Mouse (Mus musculus): Measurements from ENCODE around the gene Abl1.

Abl1 gene

DNA sequence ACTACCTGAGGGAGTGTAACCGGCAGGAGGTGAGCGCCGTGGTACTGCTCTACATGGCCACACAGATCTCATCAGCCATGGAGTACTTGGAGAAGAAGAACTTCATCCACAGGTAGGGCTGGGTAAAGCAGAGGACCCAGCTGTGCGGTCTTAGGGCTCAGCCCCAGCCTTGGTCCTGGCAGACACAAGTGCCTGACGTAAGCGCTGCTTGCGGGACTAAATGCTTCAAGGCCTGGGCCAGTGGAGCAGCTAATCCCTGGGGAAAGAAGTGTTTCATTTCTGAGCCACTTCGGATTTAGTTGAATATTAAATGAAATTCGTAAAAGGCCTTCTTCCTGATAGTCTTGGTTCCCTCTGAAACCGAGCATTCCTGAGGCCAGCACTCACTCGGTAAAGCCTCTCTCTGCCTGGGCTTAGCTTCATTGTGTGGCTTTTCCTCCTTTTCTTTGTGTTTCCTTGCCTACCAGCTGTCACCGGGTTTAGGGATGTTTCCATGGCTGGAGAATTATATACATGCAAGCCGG is 102.6 kb downstream of the Abl1 start:
- DNase-seq = no peak

DNA sequence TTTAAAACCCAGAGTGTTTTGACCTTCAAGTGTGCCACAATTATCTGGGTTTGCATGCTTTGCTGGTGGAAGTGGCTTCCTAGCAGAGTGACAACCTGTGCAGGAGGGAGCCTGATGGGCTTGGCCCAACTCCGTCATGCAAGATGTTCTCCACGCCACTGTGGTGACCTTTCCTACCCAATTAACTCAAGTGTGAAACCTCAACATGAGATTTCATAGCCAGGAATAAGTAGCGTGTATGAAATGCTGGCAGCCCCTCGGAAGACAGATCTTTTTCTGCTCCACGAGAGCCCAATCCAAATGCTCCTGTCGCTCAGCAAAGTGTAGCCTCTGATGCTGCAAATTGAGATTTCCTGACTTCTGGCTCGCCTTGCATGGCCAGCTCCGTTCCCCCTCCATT is 103.1 kb downstream of the Abl1 start:
- no peak for DNase-seq

DNA sequence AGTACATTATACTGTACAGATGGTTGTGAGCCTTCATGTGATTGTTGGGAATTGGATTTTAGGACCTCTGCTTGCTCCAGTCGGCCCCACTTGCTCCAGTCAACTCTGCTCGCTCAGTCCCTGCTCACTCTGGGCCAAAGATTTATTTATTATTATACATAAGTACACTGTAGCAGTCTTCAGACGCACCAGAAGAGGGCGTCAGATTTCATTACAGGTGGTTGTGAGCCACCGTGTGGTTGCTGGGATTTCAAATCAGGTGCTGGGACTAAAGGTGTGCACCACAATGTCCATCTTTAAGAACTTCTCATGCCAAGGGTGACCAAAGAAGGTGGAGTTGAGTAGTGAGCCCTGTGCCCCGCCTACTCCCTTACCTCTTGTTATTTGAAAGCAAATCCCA is 104.4 kb downstream of the Abl1 start:
- no peak for DNase-seq

DNA sequence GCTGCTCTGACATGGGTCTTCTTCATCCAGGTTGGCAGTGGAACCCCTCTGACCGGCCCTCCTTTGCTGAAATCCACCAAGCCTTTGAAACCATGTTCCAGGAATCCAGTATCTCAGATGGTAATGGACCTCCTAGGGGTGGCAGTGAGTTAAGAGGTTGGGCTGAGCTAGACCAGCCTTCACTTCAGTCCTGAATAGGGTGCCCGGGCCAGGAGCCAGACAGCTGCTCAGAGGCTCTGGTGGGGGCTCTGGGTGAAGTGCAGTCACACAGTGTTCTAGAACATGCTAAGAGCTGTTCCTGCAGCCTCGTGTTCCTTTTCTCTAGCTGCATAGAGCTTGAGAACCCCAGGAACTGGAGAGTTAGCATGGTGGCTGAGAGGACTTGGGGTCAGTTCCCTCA is 108.8 kb downstream of the Abl1 start:
- no peak for DNase-seq

DNA sequence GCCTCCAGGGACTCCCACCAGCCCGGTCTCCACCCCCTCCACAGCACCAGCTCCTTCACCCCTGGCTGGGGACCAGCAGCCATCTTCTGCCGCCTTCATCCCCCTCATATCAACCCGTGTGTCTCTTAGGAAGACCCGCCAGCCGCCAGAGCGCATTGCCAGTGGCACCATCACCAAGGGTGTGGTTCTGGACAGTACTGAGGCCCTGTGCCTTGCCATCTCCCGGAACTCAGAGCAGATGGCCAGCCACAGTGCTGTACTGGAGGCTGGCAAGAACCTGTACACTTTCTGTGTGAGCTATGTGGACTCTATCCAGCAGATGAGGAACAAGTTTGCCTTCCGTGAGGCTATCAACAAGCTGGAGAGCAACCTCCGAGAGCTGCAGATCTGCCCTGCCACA is 113.2 kb downstream of the Abl1 start:
- no peak for DNase-seq

DNA sequence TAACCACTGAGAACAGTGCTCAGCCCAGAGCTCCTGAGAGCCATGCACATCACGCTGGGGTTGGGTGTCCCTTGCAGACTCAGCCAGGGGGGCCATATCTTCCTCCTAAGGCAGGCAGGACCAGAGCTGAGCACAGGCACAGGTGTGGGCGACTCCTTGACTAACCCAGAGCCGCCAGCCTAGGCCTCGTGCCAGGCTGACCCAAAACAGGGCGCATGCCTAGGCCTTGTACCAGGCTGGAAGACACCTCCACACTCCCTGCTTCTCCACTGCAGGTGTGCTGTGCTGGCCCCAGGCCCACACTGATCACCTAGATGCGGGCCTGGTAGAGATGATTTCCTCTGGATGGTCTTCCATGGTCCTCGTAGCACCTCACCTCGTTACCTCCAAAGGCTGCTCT is 114.6 kb downstream of the Abl1 start:
- DNase-seq = no peak

DNA sequence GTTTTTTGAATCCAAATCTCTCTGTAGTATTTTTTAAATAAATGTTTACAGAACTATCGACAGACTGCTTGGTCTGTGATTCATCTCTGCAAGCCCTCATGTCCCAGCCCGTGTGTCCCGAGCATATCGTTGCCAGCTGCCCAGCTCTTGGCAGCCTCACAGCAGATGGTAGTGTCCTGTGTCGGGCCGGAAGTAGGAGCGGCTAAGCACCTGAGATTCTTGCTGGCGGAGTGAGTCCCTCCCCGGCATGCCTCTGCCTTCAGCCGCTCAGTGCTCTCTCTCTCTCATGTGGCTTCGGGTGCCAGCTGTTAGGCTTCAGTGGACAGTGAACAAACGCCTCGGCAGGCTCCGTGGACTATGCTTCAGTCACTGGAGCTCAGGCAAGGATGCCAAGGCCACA is 115.3 kb downstream of the Abl1 start:
- DNase-seq = no peak

DNA sequence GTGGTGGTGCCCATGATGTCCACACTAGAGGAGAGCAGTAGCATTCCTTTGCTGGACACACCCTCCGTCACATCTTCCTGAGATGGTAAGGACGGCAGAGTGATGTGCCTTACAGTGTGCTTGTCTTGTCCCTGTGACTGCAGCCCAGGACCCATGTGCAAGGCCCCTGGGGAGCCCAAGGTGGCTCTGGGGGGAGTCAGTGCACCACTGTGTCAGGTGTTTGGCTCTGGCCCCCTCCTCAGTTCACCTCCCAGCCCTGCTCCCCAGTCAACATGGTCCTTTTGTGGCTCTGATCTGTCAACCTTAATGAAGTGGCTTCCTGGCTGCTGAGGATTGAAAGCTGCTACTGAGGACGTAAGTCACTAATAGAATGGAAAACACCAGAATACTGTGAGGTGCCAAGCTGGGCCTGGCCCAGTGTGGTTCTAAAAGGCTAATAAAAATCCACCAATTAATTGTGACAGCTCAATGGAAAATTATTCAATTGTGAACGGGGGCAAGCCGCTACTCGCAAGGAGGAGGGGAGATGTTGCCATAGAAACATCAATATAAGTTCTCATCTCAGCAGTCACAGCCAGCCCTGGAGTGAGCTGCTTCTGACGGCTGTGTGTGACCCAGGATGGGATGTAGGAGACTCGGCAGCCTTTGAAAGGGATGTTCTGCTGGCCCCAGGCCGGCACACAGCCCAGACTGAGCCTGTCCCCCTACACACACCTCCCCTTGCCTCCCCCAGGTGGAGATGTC is 118.6 kb downstream of the Abl1 start:
- no peak for DNase-seq

DNA sequence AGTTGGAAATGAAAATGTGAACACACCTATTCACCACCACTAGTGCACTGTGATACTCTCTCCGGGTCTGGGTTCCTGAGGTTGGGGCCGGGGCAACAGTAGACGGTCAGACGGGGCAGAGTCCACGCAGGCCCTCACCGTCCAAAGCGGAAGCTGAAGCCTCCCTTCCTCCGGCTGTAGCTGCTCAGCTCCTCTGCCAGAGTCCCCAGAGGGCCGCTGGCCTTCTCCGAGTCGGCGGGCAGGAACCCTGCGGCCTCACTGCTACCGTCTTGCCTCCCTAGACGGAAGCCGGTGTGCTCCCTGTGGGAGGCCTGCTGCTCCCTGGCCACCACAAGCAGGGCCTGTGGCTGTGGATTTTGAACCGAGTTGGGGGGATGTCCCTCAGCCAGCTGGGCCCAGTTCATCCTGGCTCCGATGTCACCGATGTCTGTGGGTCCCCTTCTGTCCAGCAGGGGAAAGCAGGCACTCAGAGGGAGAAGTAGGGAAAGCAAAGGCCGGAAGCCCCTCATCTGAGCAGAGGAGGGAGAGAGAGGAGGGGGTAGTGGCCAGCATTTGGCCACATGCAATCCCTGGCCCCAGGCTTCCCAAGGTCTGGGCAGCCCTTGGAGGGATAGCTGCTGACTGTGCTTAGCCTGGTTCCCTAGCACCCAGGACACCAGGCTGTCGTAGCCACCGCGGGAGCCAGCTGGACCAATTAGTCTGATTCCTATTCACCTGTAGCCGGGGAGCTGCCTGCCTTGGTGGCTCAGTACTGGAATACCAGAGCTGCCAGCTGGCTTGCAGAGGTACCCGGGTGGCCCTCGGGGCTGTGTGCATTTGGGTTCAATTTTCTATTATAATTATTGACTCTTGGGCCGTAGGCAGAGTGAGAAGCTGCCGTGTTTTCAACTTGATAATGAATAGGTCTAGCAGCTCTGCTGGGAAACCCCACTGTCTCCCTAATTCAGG is 120.5 kb downstream of the Abl1 start:
- DNase-seq = no peak

DNA sequence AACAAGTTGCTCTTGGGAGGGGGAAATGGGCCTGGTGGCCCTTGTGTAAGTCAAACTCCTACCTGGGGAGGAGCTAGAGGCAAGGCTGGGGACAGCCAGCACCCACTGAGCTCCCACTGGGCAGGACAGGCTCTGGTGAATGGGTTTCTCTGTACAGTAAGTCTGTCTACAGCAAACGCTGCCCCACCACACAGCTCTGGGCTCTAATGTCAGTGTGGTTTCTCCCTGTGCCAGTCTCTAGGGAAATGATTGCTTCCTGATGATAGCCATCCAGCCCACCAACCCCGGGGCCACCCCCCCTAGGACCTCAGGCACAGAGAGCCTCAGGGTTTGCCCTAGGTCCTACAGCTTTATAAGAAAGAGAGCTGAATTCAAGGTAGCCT is 121.2 kb downstream of the Abl1 start:
- no peak for DNase-seq

DNA sequence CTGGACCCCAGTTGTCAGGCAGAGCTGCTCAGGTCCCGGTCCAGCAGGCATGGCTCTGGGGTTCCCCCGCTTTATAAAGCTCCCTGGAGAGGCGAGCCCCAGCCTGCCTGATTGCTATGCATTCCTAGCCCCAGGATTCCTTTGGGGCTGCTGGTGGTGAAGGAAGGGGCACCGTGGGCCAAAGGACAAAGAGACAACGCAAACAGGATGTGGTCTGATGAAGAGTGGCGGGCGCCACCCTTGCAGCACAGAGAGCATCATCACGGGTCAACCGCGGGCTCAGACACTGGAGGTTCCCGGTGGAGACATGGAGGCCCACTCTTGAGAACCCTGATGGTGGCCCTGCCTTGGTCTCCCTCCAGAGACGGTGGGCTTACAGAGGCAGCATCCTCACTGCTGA is 122.3 kb downstream of the Abl1 start, which contains the start of gene Qrfp:
Gene Qrfp (minus strand): TSS at position 137 of the 400 bp plus-strand sequence.
- no peak for DNase-seq

DNA sequence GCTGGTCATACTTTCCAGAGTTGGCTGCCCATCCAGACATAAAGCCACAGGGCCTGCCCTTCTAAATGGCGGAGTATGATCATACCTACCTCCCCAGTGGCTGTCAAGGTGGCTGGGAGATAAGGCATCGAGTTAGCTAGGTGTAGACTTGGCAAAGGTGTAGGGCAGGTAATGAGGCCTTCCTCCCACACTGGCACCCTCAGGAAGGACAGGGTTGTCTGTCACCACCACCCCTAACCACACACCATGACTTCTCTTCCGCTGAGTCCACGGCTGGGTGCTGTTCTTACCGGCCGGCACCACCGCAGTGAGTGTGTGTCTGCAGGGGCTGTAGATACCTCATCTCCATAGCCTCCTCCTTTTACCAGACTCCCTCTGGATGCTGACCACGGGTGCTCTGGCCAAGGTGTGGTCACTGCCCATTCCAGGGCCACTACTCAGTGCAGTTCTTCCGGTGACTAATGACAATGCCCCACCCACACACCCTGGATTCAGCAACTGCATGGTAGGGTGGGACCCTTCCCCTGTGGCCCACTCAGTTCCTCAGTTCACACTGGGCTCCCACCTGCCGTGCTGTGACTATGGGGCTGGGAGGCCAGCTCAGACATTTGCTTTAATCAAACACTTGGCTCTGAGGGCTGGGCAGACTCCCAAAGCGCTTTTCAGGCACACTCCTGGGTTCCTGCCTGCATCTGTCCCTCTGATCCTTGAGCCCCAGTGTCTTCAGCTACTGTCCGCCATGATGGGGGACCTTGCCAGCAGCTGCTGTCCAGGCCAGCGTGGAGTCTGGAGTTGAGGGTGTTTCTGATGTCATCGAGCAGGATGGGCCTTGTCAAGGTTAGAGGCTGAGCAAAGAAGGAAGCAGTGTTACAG is 123.1 kb downstream of the Abl1 start:
- DNase-seq = no peak

DNA sequence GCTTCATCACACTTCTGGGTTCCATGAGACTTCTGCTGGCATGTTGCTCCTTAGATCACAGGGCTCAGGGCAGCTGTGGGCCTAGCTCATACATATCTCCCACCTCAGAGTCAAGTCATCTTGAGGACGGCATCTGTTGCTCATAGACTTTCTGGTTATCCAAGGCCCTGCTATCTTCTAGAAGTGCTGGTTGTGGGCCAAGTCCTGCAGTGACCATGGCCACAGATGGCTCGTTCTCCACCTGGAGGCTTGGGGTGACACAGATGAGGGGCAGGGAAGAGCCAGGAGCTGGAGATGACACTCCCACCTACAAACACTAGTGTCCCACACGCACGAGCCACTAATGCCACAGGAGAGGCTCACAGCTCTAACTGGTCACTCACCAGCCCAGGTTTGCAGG is 125.5 kb downstream of the Abl1 start:
- no peak for DNase-seq

DNA sequence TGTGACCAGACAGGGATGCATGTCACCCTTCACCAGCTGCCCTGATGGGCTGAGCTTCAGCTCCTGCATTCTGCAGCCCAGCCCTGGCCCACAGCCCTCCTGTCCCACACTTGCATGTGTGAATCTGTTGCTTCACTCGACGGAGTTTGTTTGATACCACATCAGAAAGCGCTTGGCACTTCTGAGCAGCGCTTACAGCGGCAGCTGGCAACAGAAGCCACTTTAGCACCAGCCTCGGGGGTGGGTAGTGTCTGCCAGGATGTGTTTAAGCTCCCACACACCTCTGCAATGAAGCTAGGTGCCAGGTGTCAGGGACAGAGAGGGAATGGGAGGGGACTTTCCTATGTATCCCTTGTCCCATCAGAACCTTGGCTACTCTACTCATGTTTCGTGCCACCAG is 126.5 kb downstream of the Abl1 start:
- DNase-seq = peak; percentile 48

DNA sequence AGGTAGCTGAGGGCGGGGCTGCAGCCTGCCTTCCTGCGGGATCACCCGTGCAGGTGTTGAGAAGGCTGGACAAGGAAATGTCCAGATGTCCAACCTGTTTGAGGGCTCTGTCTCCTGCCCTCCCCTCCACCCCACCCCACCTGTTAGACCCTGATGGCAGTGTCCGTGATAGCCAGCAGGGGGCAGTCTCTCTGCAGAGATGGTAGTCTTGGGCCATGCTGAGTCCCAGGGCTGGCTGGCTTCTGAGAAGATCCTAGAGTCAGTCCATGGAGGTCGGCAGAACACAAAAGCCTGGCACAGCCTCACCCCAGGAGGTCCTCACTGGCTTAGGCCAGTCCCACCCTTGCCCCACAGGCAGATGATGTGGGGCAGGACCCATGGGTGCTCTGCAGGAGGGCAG is 127.2 kb downstream of the Abl1 start:
- peak; percentile 74 for DNase-seq

DNA sequence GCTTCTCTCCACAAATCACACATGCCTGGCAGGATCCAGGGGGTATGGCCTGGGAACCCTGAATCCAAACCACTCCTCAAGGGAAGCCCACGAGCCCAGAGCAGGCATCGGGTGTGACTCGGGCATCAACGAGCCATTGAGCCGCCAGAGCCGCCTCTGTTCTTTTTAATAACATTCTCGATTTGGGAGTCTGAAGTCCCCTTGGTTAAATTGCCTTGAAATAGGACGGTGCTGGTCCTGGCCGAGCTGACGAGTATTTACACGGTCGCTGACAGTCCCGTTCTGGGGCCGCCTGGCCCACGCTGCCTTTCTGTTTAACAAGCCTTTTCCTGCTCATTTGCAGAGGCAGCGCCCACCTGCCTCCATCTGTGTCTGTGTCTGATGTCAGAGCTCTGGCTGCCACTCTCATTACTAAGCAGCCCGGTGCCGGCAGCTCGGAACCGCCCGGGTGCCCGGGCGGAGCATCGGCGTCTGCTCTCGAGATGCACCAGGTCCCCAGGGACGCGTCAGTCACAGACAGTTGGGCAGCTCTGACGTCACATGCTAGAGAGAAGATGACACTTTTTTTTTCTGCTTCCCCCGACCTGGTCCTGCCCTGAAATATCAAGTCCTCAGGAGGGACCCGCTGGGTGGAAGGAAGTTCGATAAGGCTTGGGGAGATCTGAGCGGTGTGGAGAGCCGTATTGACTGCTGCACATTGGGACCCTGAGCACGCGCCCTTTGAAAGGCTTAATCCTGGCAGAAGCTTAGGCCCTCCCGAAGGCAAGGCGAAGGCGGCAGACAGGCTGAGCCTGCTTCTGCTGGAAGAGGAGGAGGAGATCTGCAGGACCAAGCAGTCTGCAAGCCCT is 134.6 kb downstream of the Abl1 start:
- DNase-seq = peak; percentile 64

DNA sequence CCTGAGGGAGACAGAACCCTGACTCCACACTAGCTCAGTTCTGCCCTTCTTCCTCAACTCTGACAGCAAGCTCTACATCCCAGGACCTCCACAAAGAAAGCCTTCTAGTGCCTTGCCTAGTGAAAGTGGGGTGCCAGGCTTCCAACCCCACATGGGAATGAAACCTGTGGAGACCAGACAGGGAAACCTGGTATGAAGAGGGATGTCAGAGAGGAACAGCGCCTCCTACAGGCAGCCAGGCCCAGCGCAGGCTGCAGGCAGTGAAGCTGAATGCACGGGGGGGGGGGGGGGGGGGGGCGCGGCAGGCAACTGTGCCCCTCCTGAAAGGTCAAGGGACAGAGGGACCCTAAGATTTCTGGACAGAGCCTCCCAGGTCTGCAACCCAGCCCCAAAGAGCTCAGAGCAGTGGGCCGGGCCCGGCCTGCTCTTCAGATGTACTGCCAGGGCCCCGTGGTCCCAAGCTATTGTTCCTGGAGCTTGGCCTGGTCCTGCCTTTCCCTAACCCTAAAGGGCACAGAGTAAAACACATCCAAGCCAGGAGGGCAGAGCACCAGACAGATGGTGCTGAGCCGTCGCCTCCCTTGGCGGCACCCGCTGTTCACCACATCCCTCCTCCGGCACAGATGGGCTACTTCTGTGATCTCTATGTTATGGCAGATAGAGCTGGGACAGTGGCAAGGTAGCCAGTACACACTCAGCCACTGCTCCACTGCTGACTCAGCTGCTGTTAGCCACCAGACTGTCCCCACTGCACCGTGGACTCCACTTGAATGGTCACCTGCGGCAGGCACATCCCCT is 136.0 kb downstream of the Abl1 start:
- DNase-seq = no peak

DNA sequence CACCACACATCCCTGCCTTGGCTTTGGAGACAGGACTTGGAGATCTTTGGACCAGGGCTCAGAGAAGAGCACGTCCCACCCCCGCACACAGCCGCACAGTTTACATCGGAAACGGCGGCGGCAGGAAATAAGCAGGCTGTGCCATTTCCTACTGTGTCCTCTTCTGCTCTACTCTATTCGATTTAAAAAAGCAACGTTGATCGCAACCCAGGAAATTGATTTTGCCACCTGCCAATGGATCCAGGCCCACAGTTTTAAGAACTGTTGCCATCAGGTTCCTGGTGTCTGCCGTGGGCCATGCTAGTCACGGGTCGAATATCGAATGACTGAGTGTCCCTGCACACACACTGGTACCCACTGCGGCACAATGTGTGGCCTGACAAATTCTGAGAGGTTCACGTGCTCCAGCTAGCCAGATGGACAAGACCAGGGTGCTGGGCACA is 137.3 kb downstream of the Abl1 start:
- no peak for DNase-seq

DNA sequence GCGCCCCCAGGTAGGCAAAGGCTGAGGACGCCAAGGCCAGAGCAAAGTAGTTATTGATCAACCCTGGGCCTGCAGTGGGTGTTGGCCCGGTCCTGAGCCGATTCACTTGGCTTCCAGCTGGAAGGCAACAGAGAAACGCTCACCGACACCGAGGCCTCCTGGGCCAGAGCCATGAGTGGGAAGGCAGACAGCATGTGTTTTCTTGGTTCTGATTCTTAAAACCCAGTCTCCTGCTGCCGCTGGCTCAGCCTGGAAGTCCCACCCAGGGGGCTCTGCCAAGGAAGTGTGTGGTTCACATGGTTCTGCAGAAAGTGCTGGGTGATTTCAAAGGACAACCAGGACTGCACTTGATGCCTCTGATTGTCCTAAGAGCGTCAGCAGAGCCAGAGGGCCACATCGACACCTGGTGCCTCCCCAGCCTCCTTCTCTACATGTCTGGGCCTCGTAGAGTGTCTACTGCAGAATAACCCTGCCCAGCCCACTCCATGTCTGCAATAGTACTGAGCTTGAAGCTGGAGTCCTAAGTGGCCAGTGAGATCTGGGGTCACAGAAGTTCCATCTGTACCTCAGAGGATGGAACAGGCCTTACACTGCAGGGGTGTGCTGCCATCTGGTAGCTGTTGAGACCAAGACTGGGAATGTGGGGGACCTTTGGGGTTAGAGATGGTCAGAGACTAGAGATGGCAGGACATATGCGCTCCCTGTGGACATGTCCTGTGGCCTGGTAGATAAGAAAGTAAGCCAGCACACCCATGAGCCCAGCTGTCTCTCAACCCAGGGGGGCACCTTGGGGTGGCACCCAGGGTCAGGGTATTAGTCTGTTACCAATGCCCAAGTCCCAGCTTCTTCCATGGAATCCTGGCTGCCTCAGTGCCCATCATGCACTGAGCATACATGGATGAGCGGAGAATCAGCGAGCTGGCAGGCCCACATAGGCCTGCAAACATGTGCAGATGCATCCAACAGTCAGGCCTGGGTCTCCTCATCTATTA is 138.2 kb downstream of the Abl1 start:
- no peak for DNase-seq

DNA sequence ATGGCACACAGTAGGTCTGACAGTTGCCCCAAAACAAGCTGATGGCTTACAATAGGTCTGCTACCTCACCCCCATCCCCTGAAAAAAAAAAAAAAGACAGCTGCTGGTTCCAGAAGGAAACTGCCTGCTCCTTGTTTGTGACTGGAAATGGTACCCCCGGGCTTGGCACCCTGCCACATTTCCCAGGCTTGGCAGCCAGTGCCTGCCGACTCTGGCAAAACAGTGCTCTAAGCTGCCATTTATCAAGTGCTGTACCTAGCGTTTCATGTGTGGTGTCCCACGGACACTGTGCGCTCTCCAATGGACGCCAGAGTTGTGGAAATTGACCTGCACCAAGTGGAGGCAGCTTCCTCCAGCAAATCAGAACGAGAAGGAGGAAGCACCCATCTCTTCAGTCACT is 139.7 kb downstream of the Abl1 start:
- peak; percentile 86 for DNase-seq

Measured in right cerebral cortex, postnatal 14 days (tissue).